Mouse (Mus musculus) monocyte, adult 5-6 weeks (primary cell): ENCODE measurements around the gene Pigv. TPM values are rescaled to one million over a fixed set of nuclear protein-coding genes. Genes with fewer than 3 reads are reported as not detected.
"Not testable (repeated sequence)": the region's sequence is repeated elsewhere in the genome, so short reads cannot be mapped to it uniquely, and the experiment has no call there.

Source experiments
- ATAC-seq: fragments of 153-309, 156-312 bp; replicated peaks from 2 replicates; pipeline ENCODE4 v1.8.0; 2017; ENCODE audit warnings: mild to moderate bottlenecking; ENCODE audit not compliant: low TSS enrichment, insufficient number of reproducible peaks, severe bottlenecking, poor library complexity, low FRiP score
- total RNA-seq: library from RNA; stranded (forward); fragments of 200-1000, 200-491, 200-594 nt; gene quantifications from 3 replicates; pipeline ENCODE4 v1.2.3, GENCODE M21; 2017

Gene Pigv
- total RNA-seq, 1 experiment from 2014 or later, result 5.7 TPM

GRCm38 (mm10) chr4:133654070-133654469 lies 18.4 kb downstream of the Pigv start:
- ATAC-seq, result not testable (repeated sequence)

- ATAC-seq, result no peak
These were observed 19.7 kb downstream of the Pigv start for GRCm38 (mm10) chr4:133652746-133653145.

- no peak for ATAC-seq
These were observed 20.5 kb downstream of the Pigv start for GRCm38 (mm10) chr4:133651986-133652385.

- ATAC-seq, result no peak; the same call in 1 of the 2 replicates
These were observed 21.0 kb downstream of the Pigv start for GRCm38 (mm10) chr4:133651445-133651844.

- peak; percentile 96 for ATAC-seq
These were observed 22.3 kb downstream of the Pigv start, which contains the start of gene Zdhhc18 for GRCm38 (mm10) chr4:133649989-133650699. Gene Zdhhc18, minus strand, starts transcription at chr4:133650154.

GRCm38 (mm10) chr4:133649464-133649863 lies 23.0 kb downstream of the Pigv start:
- ATAC-seq, result not testable (repeated sequence)

GRCm38 (mm10) chr4:133645680-133646079 lies 26.8 kb downstream of the Pigv start:
- ATAC-seq, result no peak

- ATAC-seq, result no peak
These were observed 27.3 kb downstream of the Pigv start for GRCm38 (mm10) chr4:133645195-133645594.

GRCm38 (mm10) chr4:133634043-133634410 lies 38.4 kb downstream of the Pigv start:
- ATAC-seq, result no peak

GRCm38 (mm10) chr4:133633332-133634042 lies 39.0 kb downstream of the Pigv start:
- peak; percentile 84 for ATAC-seq

GRCm38 (mm10) chr4:133632483-133633327 lies 39.7 kb downstream of the Pigv start:
- ATAC-seq, result no peak

GRCm38 (mm10) chr4:133631769-133632411 lies 40.6 kb downstream of the Pigv start:
- 0 out of 2 replicates have a peak, but pooled peaks have one; percentile 9 for ATAC-seq

- ATAC-seq, result 0 out of 2 replicates have a peak, but pooled peaks have one; percentile 19
These were observed 41.2 kb downstream of the Pigv start for GRCm38 (mm10) chr4:133631071-133631768.

GRCm38 (mm10) chr4:133630326-133630920 lies 42.0 kb downstream of the Pigv start:
- no peak for ATAC-seq

- no peak for ATAC-seq
These were observed 43.3 kb downstream of the Pigv start for GRCm38 (mm10) chr4:133629191-133629590.

GRCm38 (mm10) chr4:133628517-133628916 lies 43.9 kb downstream of the Pigv start:
- no peak for ATAC-seq

GRCm38 (mm10) chr4:133627039-133627438 lies 45.4 kb downstream of the Pigv start:
- ATAC-seq, result no peak

GRCm38 (mm10) chr4:133626621-133627020 lies 45.8 kb downstream of the Pigv start:
- ATAC-seq, result no peak
